Mouse (Mus musculus): ENCODE measurements around the gene Jmjd8. TPM values are rescaled to one million over a fixed set of nuclear protein-coding genes. Genes with fewer than 3 reads are reported as not detected.

Gene Jmjd8
- polyA plus RNA-seq, 1 experiment from 2014 or later: 48.5 TPM

GRCm38 (mm10) chr17:25827546-25828222 lies 983 bp upstream of the Jmjd8 start:
- no peaks in the 10 kb centered on the region for H3K9me3 ChIP-seq (replicated peaks)
- 84% methylated on average over 22 of the region's 22 CpGs for WGBS
- H3K4me1 ChIP-seq: peaks cover 85% of the 10 kb centered on the region
- 0 out of 2 replicates have a peak overlapping the region, but pooled peaks have one; percentile 94 for H3K27ac ChIP-seq (replicated peaks)
- H3K4me3 ChIP-seq (replicated peaks): no peak overlapping the region
- peak overlapping the region; percentile 77; the same call in 1 of the 2 replicates for H3K9ac ChIP-seq (replicated peaks)
- H3K36me3 ChIP-seq: peaks cover 43% of the 10 kb centered on the region
- H3K27me3 ChIP-seq (replicated peaks): no peaks in the 10 kb centered on the region
- peak overlapping the region; percentile 98; the same call in 1 of the 2 replicates for H3K4me2 ChIP-seq
- ATAC-seq (ENCODE audit: low FRiP score): no peak

GRCm38 (mm10) chr17:25828223-25828594 lies 458 bp upstream of the Jmjd8 start:
- Histone ChIP-seq H3K27me3 (replicated peaks) (no peaks in the 10 kb centered on the region), H3K4me2 (peak overlapping the region; percentile 98), H3K36me3 (peaks cover 43% of the 10 kb centered on the region), H3K4me3 (replicated peaks) (peak overlapping the region; percentile 65), H3K4me1 (peaks cover 81% of the 10 kb centered on the region), H3K27ac (replicated peaks) (peak overlapping the region; percentile 94), H3K9me3 (replicated peaks) (no peaks in the 10 kb centered on the region), H3K9ac (replicated peaks) (peak overlapping the region; percentile 77)
- no peak for ATAC-seq (ENCODE audit: low FRiP score)
- WGBS: 83% methylated on average over 8 of the region's 8 CpGs

- ATAC-seq (ENCODE audit: low FRiP score): no peak
- H3K36me3 ChIP-seq: peaks cover 43% of the 10 kb centered on the region
- 34% methylated on average over 8 of the region's 8 CpGs for WGBS
- H3K4me3 ChIP-seq (replicated peaks): peak overlapping the region; percentile 65
- peak overlapping the region; percentile 77 for H3K9ac ChIP-seq (replicated peaks)
- peak overlapping the region; percentile 98 for H3K4me2 ChIP-seq
- peaks cover 85% of the 10 kb centered on the region for H3K4me1 ChIP-seq
- peak overlapping the region; percentile 94 for H3K27ac ChIP-seq (replicated peaks)
- no peaks in the 10 kb centered on the region for H3K27me3 ChIP-seq (replicated peaks)
- no peaks in the 10 kb centered on the region for H3K9me3 ChIP-seq (replicated peaks)
Measured at GRCm38 (mm10) chr17:25829558-25830017, 921 bp downstream of the Jmjd8 start.

GRCm38 (mm10) chr17:25830200-25830753 lies 1.6 kb downstream of the Jmjd8 start:
- Histone ChIP-seq H3K4me3 (replicated peaks) (peak overlapping the region; percentile 92), H3K4me2 (peak overlapping the region; percentile 98), H3K27me3 (replicated peaks) (no peaks in the 10 kb centered on the region), H3K36me3 (peaks cover 46% of the 10 kb centered on the region), H3K9me3 (replicated peaks) (no peaks in the 10 kb centered on the region), H3K4me1 (peaks cover 85% of the 10 kb centered on the region), H3K9ac (replicated peaks) (peak overlapping the region; percentile 77; the same call in 1 of the 2 replicates), H3K27ac (replicated peaks) (no peak overlapping the region)
- 85% methylated on average over 4 of the region's 4 CpGs for WGBS
- no peak for ATAC-seq (ENCODE audit: low FRiP score)

GRCm38 (mm10) chr17:25830806-25831431 lies 2.3 kb downstream of the Jmjd8 start:
- H3K4me2 ChIP-seq: peak overlapping the region; percentile 98
- 0 out of 2 replicates have a peak overlapping the region, but pooled peaks have one; percentile 92 for H3K9ac ChIP-seq (replicated peaks)
- H3K4me3 ChIP-seq (replicated peaks): peak overlapping the region; percentile 92
- no peak overlapping the region for H3K27ac ChIP-seq (replicated peaks)
- peaks cover 48% of the 10 kb centered on the region for H3K36me3 ChIP-seq
- H3K9me3 ChIP-seq (replicated peaks): no peaks in the 10 kb centered on the region
- 86% methylated on average over 14 of the region's 14 CpGs for WGBS
- ATAC-seq (ENCODE audit: low FRiP score): no peak
- peaks cover 85% of the 10 kb centered on the region for H3K4me1 ChIP-seq
- no peaks in the 10 kb centered on the region for H3K27me3 ChIP-seq (replicated peaks)

GRCm38 (mm10) chr17:25831451-25832281 lies 3.0 kb downstream of the Jmjd8 start:
- Histone ChIP-seq H3K36me3 (peaks cover 41% of the 10 kb centered on the region), H3K27ac (replicated peaks) (peak overlapping the region; percentile 99), H3K4me1 (peaks cover 85% of the 10 kb centered on the region), H3K27me3 (replicated peaks) (no peaks in the 10 kb centered on the region), H3K9me3 (replicated peaks) (no peaks in the 10 kb centered on the region), H3K4me2 (peak overlapping the region; percentile 98), H3K4me3 (replicated peaks) (peak overlapping the region; percentile 92), H3K9ac (replicated peaks) (peak overlapping the region; percentile 92)
- no peak for ATAC-seq (ENCODE audit: low FRiP score)
- WGBS: 57% methylated on average over 21 of the region's 21 CpGs

GRCm38 (mm10) chr17:25832436-25833290 lies 4.0 kb downstream of the Jmjd8 start:
- Histone ChIP-seq H3K9ac (replicated peaks) (peak overlapping the region; percentile 92), H3K9me3 (replicated peaks) (no peaks in the 10 kb centered on the region), H3K36me3 (peaks cover 31% of the 10 kb centered on the region), H3K4me1 (peaks cover 85% of the 10 kb centered on the region), H3K4me3 (replicated peaks) (peak overlapping the region; percentile 92), H3K27me3 (replicated peaks) (no peaks in the 10 kb centered on the region), H3K4me2 (peak overlapping the region; percentile 98), H3K27ac (replicated peaks) (peak overlapping the region; percentile 99)
- ATAC-seq (ENCODE audit: low FRiP score): peak; percentile 91
- WGBS: 0% methylated on average over 71 of the region's 77 CpGs

- Histone ChIP-seq H3K9me3 (replicated peaks) (no peaks in the 10 kb centered on the region), H3K4me1 (peaks cover 85% of the 10 kb centered on the region), H3K4me3 (replicated peaks) (peak within 1 kb of the TSS; percentile 92), H3K36me3 (peaks cover 32% of the 10 kb centered on the region), H3K9ac (replicated peaks) (peak within 1 kb of the TSS; percentile 92), H3K4me2 (peak within 1 kb of the TSS; percentile 98), H3K27me3 (replicated peaks) (no peaks in the 10 kb centered on the region), H3K27ac (replicated peaks) (peak within 1 kb of the TSS; percentile 99)
- 0% methylated on average over 24 of the region's 24 CpGs for WGBS
- ATAC-seq (ENCODE audit: low FRiP score): peak; percentile 54
Measured at GRCm38 (mm10) chr17:25833291-25833663, 4.6 kb downstream of the Jmjd8 start, which contains the start of gene Stub1. Stub1 (minus strand) TSS chr17:25833404.

- ATAC-seq (ENCODE audit: low FRiP score): no peak
- Histone ChIP-seq H3K4me3 (replicated peaks) (peak overlapping the region; percentile 92), H3K36me3 (peaks cover 38% of the 10 kb centered on the region), H3K4me2 (peak overlapping the region; percentile 98), H3K27ac (replicated peaks) (peak overlapping the region; percentile 99), H3K4me1 (peaks cover 86% of the 10 kb centered on the region), H3K9ac (replicated peaks) (peak overlapping the region; percentile 92), H3K27me3 (replicated peaks) (no peaks in the 10 kb centered on the region), H3K9me3 (replicated peaks) (no peaks in the 10 kb centered on the region)
- WGBS: 49% methylated on average over 6 of the region's 6 CpGs
Measured at GRCm38 (mm10) chr17:25833961-25834594, 5.4 kb downstream of the Jmjd8 start.

GRCm38 (mm10) chr17:25834595-25835222 lies 6.0 kb downstream of the Jmjd8 start:
- peaks cover 82% of the 10 kb centered on the region for H3K4me1 ChIP-seq
- H3K27ac ChIP-seq (replicated peaks): peak overlapping the region; percentile 99
- WGBS: 90% methylated on average over 12 of the region's 12 CpGs
- H3K36me3 ChIP-seq: peaks cover 44% of the 10 kb centered on the region
- H3K27me3 ChIP-seq (replicated peaks): no peaks in the 10 kb centered on the region
- H3K9me3 ChIP-seq (replicated peaks): no peaks in the 10 kb centered on the region
- H3K9ac ChIP-seq (replicated peaks): peak overlapping the region; percentile 92
- ATAC-seq (ENCODE audit: low FRiP score): no peak
- peak overlapping the region; percentile 92 for H3K4me3 ChIP-seq (replicated peaks)
- peak overlapping the region; percentile 98 for H3K4me2 ChIP-seq
